Mouse (Mus musculus) midbrain, embryonic 15.5 days (tissue): ENCODE measurements around the gene Gm11562. TPM values are rescaled to one million over a fixed set of nuclear protein-coding genes. Genes with fewer than 3 reads are reported as not detected.

Source experiments
- ATAC-seq: fragments of 200-750 bp; cut with Nextera tagmentation; replicated peaks from 2 replicates; pipeline ENCODE4 v1.8.0; 2017; ENCODE audit warnings: moderate TSS enrichment
- H3K27ac ChIP-seq: fragments of 300-500 bp; sonication (generic); 2 replicates; pipeline ENCODE4 v1.5.1; 2015; ENCODE audit warnings: mild to moderate bottlenecking, inconsistent platforms
- H3K27me3 ChIP-seq: fragments of 300-500 bp; sonication (generic); replicated peaks from 2 replicates; pipeline ENCODE4 v1.6.1; 2015; ENCODE audit warnings: inconsistent platforms
- H3K36me3 ChIP-seq: fragments of 300-500 bp; sonication (generic); replicated peaks from 2 replicates; pipeline ENCODE4 v1.6.1; 2015; ENCODE audit warnings: inconsistent platforms
- H3K4me1 ChIP-seq: fragments of 300-500 bp; sonication (generic); 2 replicates; pipeline ENCODE4 v1.6.1; 2015; ENCODE audit warnings: inconsistent platforms
- H3K4me2 ChIP-seq: fragments of 300-500 bp; sonication (generic); 2 replicates; pipeline ENCODE4 v1.6.1; 2015; ENCODE audit warnings: inconsistent platforms, mild to moderate bottlenecking, moderate library complexity
- H3K4me3 ChIP-seq: fragments of 300-500 bp; sonication (generic); 2 replicates; pipeline ENCODE4 v1.5.1; 2015; ENCODE audit warnings: mild to moderate bottlenecking, inconsistent platforms
- H3K9ac ChIP-seq: fragments of 300-500 bp; sonication (generic); 2 replicates; pipeline ENCODE4 v1.6.1; 2015; ENCODE audit warnings: mild to moderate bottlenecking, inconsistent platforms
- H3K9me3 ChIP-seq: fragments of 300-500 bp; sonication (generic); 2 replicates; pipeline ENCODE4 v1.6.1; 2016; ENCODE audit warnings: inconsistent platforms
- WGBS: fragments of 180-500 bp; shearing (Covaris S2); methylation state at CpG from one replicate; pipeline ENCODE4 v1.1.7; 2015; ENCODE audit warnings: mixed read lengths; 5-methylcytosine and 5-hydroxymethylcytosine counted together
- polyA plus RNA-seq: library from polyadenylated mRNA; unstranded; fragments of >200 nt; fragmentation: Nextera tagmentation; extraction: Ambion mirVana; gene quantifications from 2 replicates; pipeline ENCODE4 v1.2.1, GENCODE M21; 2015

Gene Gm11562
- polyA plus RNA-seq, 1 experiment from 2014 or later: not detected

GRCm38 (mm10) chr11:99580636-99581035, 39.6 kb downstream of the Gm11562 start, which contains the start of gene Krtap1-5:
TSS of gene Krtap1-5 (minus strand) at chr11:99581016.
- Histone ChIP-seq H3K36me3 (no peaks in the 10 kb centered on the region), H3K4me2 (no peak within 1 kb of the TSS), H3K27me3 (no peaks in the 10 kb centered on the region), H3K9me3 (no peaks in the 10 kb centered on the region), H3K4me3 (no peak within 1 kb of the TSS), H3K4me1 (no peaks in the 10 kb centered on the region), H3K27ac (no peak within 1 kb of the TSS), H3K9ac (no peak within 1 kb of the TSS)
- 90% methylated on average over 6 of the region's 6 CpGs for WGBS
- ATAC-seq: no peak

- no peaks in the 10 kb centered on the region for H3K4me1 ChIP-seq
- ATAC-seq: peak; percentile 69; the same call in 1 of the 2 replicates
- H3K27ac ChIP-seq: no peak overlapping the region
- WGBS: 7% methylated on average over 7 of the region's 7 CpGs
- peak overlapping the region; percentile 34; the same call in 1 of the 2 replicates for H3K9ac ChIP-seq
- no peaks in the 10 kb centered on the region for H3K27me3 ChIP-seq
- H3K9me3 ChIP-seq: no peaks in the 10 kb centered on the region
- no peak overlapping the region; the same call in 1 of the 2 replicates for H3K4me3 ChIP-seq
- peak overlapping the region; percentile 40 for H3K4me2 ChIP-seq
- no peaks in the 10 kb centered on the region for H3K36me3 ChIP-seq
These were observed 46.1 kb downstream of the Gm11562 start for GRCm38 (mm10) chr11:99574106-99574505.

- 16% methylated on average over 4 of the region's 4 CpGs for WGBS
- no peak for ATAC-seq
- H3K27me3 ChIP-seq: no peaks in the 10 kb centered on the region
- no peaks in the 10 kb centered on the region for H3K36me3 ChIP-seq
- H3K27ac ChIP-seq: no peak overlapping the region
- no peak overlapping the region for H3K4me3 ChIP-seq
- H3K4me1 ChIP-seq: no peaks in the 10 kb centered on the region
- no peaks in the 10 kb centered on the region for H3K9me3 ChIP-seq
- H3K9ac ChIP-seq: no peak overlapping the region
- no peak overlapping the region for H3K4me2 ChIP-seq
These were observed 47.1 kb downstream of the Gm11562 start for GRCm38 (mm10) chr11:99573164-99573563.

Other genes starting within 250 kb of the Gm11562 start
- gene Krt28, start 245.5 kb downstream of the Gm11562 start, polyA plus RNA-seq: 0.21 and 0.45 TPM in 2 replicates
- 24.4 and 25.0 TPM in 2 replicates for gene Krt10, start 231.1 kb downstream of the Gm11562 start, polyA plus RNA-seq
- gene Krt12, start 198.2 kb downstream of the Gm11562 start, polyA plus RNA-seq: 0.14 and 0.23 TPM in 2 replicates
- 0.19 and 0.20 TPM in 2 replicates for gene Krt20, start 182.3 kb downstream of the Gm11562 start, polyA plus RNA-seq
- 0.18 TPM in 1 of 2 replicates, not detected in the other for gene Krt23, start 127.3 kb downstream of the Gm11562 start, polyA plus RNA-seq
- gene Krt39, start 99.1 kb downstream of the Gm11562 start, polyA plus RNA-seq: not detected in 2 replicates
- not detected in 2 replicates for gene Krt40, start 77.3 kb downstream of the Gm11562 start, polyA plus RNA-seq
- gene Krtap3-3, start 69.6 kb downstream of the Gm11562 start, polyA plus RNA-seq: not detected in 2 replicates
- not detected in 2 replicates for gene Krtap3-2, start 63.6 kb downstream of the Gm11562 start, polyA plus RNA-seq
- not detected in 2 replicates for gene Gm11939, start 61.0 kb downstream of the Gm11562 start, polyA plus RNA-seq
- gene Krtap3-1, start 53.8 kb downstream of the Gm11562 start, polyA plus RNA-seq: not detected in 2 replicates
- gene Krtap1-5, start 39.4 kb downstream of the Gm11562 start, polyA plus RNA-seq: not detected in 2 replicates
- not detected in 2 replicates for gene Krtap1-4, start 36.8 kb downstream of the Gm11562 start, polyA plus RNA-seq
- not detected in 2 replicates for gene Krtap1-3, start 29.1 kb downstream of the Gm11562 start, polyA plus RNA-seq
- not detected in 2 replicates for gene Krtap9-3, start 22.3 kb downstream of the Gm11562 start, polyA plus RNA-seq
- not detected in 2 replicates for gene Gm11938, start 17.1 kb downstream of the Gm11562 start, polyA plus RNA-seq
- not detected in 2 replicates for gene Gm11937, start 10.2 kb downstream of the Gm11562 start, polyA plus RNA-seq
- not detected in 2 replicates for gene Krtap2-4, start 5.6 kb downstream of the Gm11562 start, polyA plus RNA-seq
- gene Krtap4-1, start 7.8 kb upstream of the Gm11562 start, polyA plus RNA-seq: not detected in 2 replicates
- not detected in 2 replicates for gene Krtap4-2, start 14.6 kb upstream of the Gm11562 start, polyA plus RNA-seq
- not detected in 2 replicates for gene Krtap4-7, start 23.7 kb upstream of the Gm11562 start, polyA plus RNA-seq
- not detected in 2 replicates for gene Gm11555, start 29.8 kb upstream of the Gm11562 start, polyA plus RNA-seq
- not detected in 2 replicates for gene Gm11563, start 38.5 kb upstream of the Gm11562 start, polyA plus RNA-seq
- not detected in 2 replicates for gene Krtap4-6, start 45.5 kb upstream of the Gm11562 start, polyA plus RNA-seq
- not detected in 2 replicates for gene Gm14190, start 70.3 kb upstream of the Gm11562 start, polyA plus RNA-seq
- gene Gm14180, start 113.9 kb upstream of the Gm11562 start, polyA plus RNA-seq: not detected in 2 replicates
- not detected in 2 replicates for gene Gm11595, start 152.5 kb upstream of the Gm11562 start, polyA plus RNA-seq
- gene Krtap4-8, start 160.3 kb upstream of the Gm11562 start, polyA plus RNA-seq: not detected in 2 replicates
- not detected in 2 replicates for gene Krtap4-9, start 164.8 kb upstream of the Gm11562 start, polyA plus RNA-seq
- not detected in 2 replicates for gene Gm11596, start 173.0 kb upstream of the Gm11562 start, polyA plus RNA-seq
- not detected in 2 replicates for gene Gm11569, start 178.5 kb upstream of the Gm11562 start, polyA plus RNA-seq
- gene Gm11554, start 184.0 kb upstream of the Gm11562 start, polyA plus RNA-seq: not detected in 2 replicates
- not detected in 2 replicates for gene Krtap4-13, start 189.5 kb upstream of the Gm11562 start, polyA plus RNA-seq
- gene Gm11564, start 195.2 kb upstream of the Gm11562 start, polyA plus RNA-seq: not detected in 2 replicates
- gene 2300003K06Rik, start 217.6 kb upstream of the Gm11562 start, polyA plus RNA-seq: not detected in 2 replicates
- gene Krtap4-16, start 231.2 kb upstream of the Gm11562 start, polyA plus RNA-seq: not detected in 2 replicates
- gene Gm11568, start 237.5 kb upstream of the Gm11562 start, polyA plus RNA-seq: not detected in 2 replicates
- gene Gm11559, start 244.0 kb upstream of the Gm11562 start, polyA plus RNA-seq: not detected in 2 replicates